Mouse (Mus musculus) liver, adult (tissue): ENCODE measurements around the gene Tgfbi.

Experiments
- GATA4 ChIP-seq: IDR thresholded peaks from 2 replicates; pipeline ENCODE4 v1.6.1; 2014; ENCODE audit warnings: mild to moderate bottlenecking, low read length; ENCODE audit not compliant: insufficient replicate concordance

Gene Tgfbi

GRCm38 (mm10) chr13:56609103-56609856 is at the start of gene Tgfbi:
TSS of gene Tgfbi (plus strand) at chr13:56609523.
- no peak for TF ChIP-seq GATA4

GRCm38 (mm10) chr13:56559841-56560370 is 49.4 kb upstream of the Tgfbi start:
- no peak for TF ChIP-seq GATA4

- TF ChIP-seq GATA4, result no peak
Measured at GRCm38 (mm10) chr13:56561129-56561528, 48.2 kb upstream of the Tgfbi start.

- TF ChIP-seq GATA4, result no peak
Measured at GRCm38 (mm10) chr13:56563075-56563474, 46.2 kb upstream of the Tgfbi start.

GRCm38 (mm10) chr13:56566336-56566735 is 43.0 kb upstream of the Tgfbi start:
- TF ChIP-seq GATA4, result no peak

- TF ChIP-seq GATA4, result peak; percentile 97
Measured at GRCm38 (mm10) chr13:56571645-56572044, 37.7 kb upstream of the Tgfbi start.

GRCm38 (mm10) chr13:56575074-56575473 is 34.2 kb upstream of the Tgfbi start:
- no peak for TF ChIP-seq GATA4

- no peak; the same call in 1 of the 2 replicates for TF ChIP-seq GATA4
Measured at GRCm38 (mm10) chr13:56575701-56576321, 33.5 kb upstream of the Tgfbi start.

GRCm38 (mm10) chr13:56578097-56578496 is 31.2 kb upstream of the Tgfbi start:
- TF ChIP-seq GATA4, result no peak

GRCm38 (mm10) chr13:56580450-56580849 is 28.9 kb upstream of the Tgfbi start:
- no peak for TF ChIP-seq GATA4

GRCm38 (mm10) chr13:56581512-56581911 is 27.8 kb upstream of the Tgfbi start:
- no peak for TF ChIP-seq GATA4

- no peak for TF ChIP-seq GATA4
Measured at GRCm38 (mm10) chr13:56581961-56582434, 27.3 kb upstream of the Tgfbi start.

GRCm38 (mm10) chr13:56582720-56583119 is 26.6 kb upstream of the Tgfbi start:
- TF ChIP-seq GATA4, result no peak

GRCm38 (mm10) chr13:56586046-56586445 is 23.3 kb upstream of the Tgfbi start:
- TF ChIP-seq GATA4, result no peak

- TF ChIP-seq GATA4, result no peak
Measured at GRCm38 (mm10) chr13:56588454-56589117, 20.7 kb upstream of the Tgfbi start.

GRCm38 (mm10) chr13:56590202-56590601 is 19.1 kb upstream of the Tgfbi start:
- TF ChIP-seq GATA4, result no peak
